In the genomic region with DNA sequence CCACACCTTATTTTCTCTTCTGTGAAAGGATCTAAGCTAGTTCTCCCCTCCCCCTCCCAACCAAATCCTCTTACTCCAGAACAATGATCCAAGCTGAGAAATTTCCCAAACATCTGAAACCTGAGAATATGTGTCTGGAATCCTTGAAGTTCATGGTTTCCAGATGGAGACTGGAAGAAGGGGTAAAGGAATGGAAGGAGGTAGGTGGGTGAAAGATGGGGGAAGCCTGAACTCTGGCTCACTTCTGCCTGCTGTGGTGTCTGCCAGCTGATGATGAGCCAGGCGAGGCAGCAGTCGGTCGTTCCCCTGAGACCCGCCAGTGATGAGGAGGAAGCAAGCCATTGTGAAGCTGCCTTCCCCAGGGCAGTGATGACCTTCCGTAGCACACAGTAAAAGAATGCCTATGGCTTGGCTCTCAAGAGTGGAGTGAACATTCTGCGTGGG, we compare ENCODE assay signal across 8 mouse cellular contexts.
A peak's percentile ranks its signal among the peaks of the same experiment; 100 is the strongest.
DNase-seq lines count a peak whose midpoint lies in the region; ATAC-seq lines count a peak whose summit lies in the region.

No protein-coding gene starts in this region.

- H3K4me3 ChIP-seq in forebrain, embryonic 11.5 days (ENCODE audit: low read depth, low read length): no peak overlapping the region

- H3K9me3 ChIP-seq in forebrain, embryonic 11.5 days (ENCODE audit: control insufficient read depth, low read length): no peaks in the 10 kb centered on the region

- WGBS in forebrain, embryonic 11.5 days: 38% methylated on average over 6 of the region's 6 CpGs

- no peaks in the 10 kb centered on the region for H3K36me3 ChIP-seq in forebrain, embryonic 11.5 days (ENCODE audit: control insufficient read depth, insufficient read depth, low read length)

- no peak overlapping the region for H3K4me2 ChIP-seq in forebrain, embryonic 11.5 days (ENCODE audit: low read depth, low read length, severe bottlenecking)

- DNase-seq in adrenal gland, postnatal 14 days: peak; percentile 26
- no peak for DNase-seq in adrenal gland, adult 8-10 months
- DNase-seq in spleen, postnatal 36 days (ENCODE audit: low spot score in 2 of 2): peak; percentile 29 to 45
- no peak for DNase-seq in spleen, postnatal 4 days (ENCODE audit: low spot score in 2 of 2)
- peak; percentile 22 for DNase-seq in hindlimb bud, embryonic 11.5 days (ENCODE audit: extremely low spot score, low read depth, low spot score)
- no peak for DNase-seq in frontal cortex, adult 2 months (ENCODE audit: extremely low spot score in 1 of 2, low spot score in 1 of 2)
- no peak for DNase-seq in forebrain, embryonic 11.5 days (ENCODE audit: low spot score)
- DNase-seq in thymus, postnatal 10 days (ENCODE audit: low spot score in 2 of 2): no peak

- H3K4me1 ChIP-seq in forebrain, embryonic 11.5 days (replicated peaks; ENCODE audit: control insufficient read depth, insufficient read depth, low read length): no peaks in the 10 kb centered on the region

- no peak overlapping the region for H3K27ac ChIP-seq in forebrain, embryonic 11.5 days (ENCODE audit: low read depth, low read length)

- no peak for ATAC-seq in forebrain, embryonic 11.5 days (replicated peaks; ENCODE audit: low FRiP score)

- no peak overlapping the region for H3K9ac ChIP-seq in forebrain, embryonic 11.5 days (ENCODE audit: low read length)

- no peaks in the 10 kb centered on the region for H3K27me3 ChIP-seq in forebrain, embryonic 11.5 days (ENCODE audit: control insufficient read depth, insufficient read depth, low read length)

Comparison
In these comparisons a context has a peak if more than half of its experiments do, and no peak if none do; other contexts are left out.
1. DNase-seq: peak in adrenal gland, postnatal 14 days (single experiment), spleen, postnatal 36 days (2 of 2) and hindlimb bud, embryonic 11.5 days (single experiment); none in adrenal gland, adult 8-10 months (single experiment), spleen, postnatal 4 days (0 of 2), frontal cortex, adult 2 months (0 of 2), forebrain, embryonic 11.5 days (single experiment) and thymus, postnatal 10 days (0 of 2).